Comparison of ENCODE assay signal across 8 mouse cellular contexts in genomic region chr13:74807446-74808151, GRCm38 (mm10). TPM values are rescaled to one million over a fixed set of nuclear protein-coding genes. Genes with fewer than 3 reads are reported as not detected.
DNase-seq lines count a peak whose midpoint lies in the region; ATAC-seq and TF ChIP-seq lines count a peak whose summit lies in the region.

No protein-coding gene starts in this region.

- peak; percentile 42; the same call in 1 of the 2 replicates for TF ChIP-seq EP300 in ES-Bruce4 (IDR thresholded peaks at IDR 0.05; ENCODE audit: insufficient read depth, low read depth, low read length)
- no peak for TF ChIP-seq EP300 in lung, postnatal 0 days (IDR thresholded peaks at IDR 0.05)

- no peak for TF ChIP-seq POLR2A in ES-Bruce4 (IDR thresholded peaks at IDR 0.05; ENCODE audit: insufficient read depth, low read length)
- no peak for TF ChIP-seq POLR2A in olfactory bulb, adult 2 months (IDR thresholded peaks at IDR 0.05; ENCODE audit: insufficient read depth, low read depth, low read length)

- peak overlapping the region; percentile 24; the same call in 1 of the 2 replicates for H3K27ac ChIP-seq in ES-Bruce4 (ENCODE audit: insufficient read depth, low read length)
- peak overlapping the region; percentile 41; the same call in 1 of the 2 replicates for H3K27ac ChIP-seq in embryonic facial prominence, embryonic 14.5 days (replicated peaks; ENCODE audit: low read depth, low read length)
- H3K27ac ChIP-seq in lung, postnatal 0 days (ENCODE audit: low read length) = peak overlapping the region; percentile 98
- no peak overlapping the region for H3K27ac ChIP-seq in olfactory bulb, adult 2 months (ENCODE audit: insufficient read depth, low read depth, low read length)

- peak; percentile 92 for ATAC-seq in embryonic facial prominence, embryonic 14.5 days (ENCODE audit: low read depth)
- peak; percentile 97 for ATAC-seq in lung, postnatal 0 days

- no peaks in the 10 kb centered on the region for H3K36me3 ChIP-seq in ES-Bruce4 (ENCODE audit: control insufficient read depth, insufficient read depth, low read length, poor library complexity, severe bottlenecking)
- no peaks in the 10 kb centered on the region for H3K36me3 ChIP-seq in embryonic facial prominence, embryonic 14.5 days (ENCODE audit: control insufficient read depth, insufficient read depth, low read length)
- H3K36me3 ChIP-seq in lung, postnatal 0 days (ENCODE audit: insufficient read depth, low read length) = no peaks in the 10 kb centered on the region

- DNase-seq in adrenal gland, postnatal 25 days = peak; percentile 82
- peak; percentile 80 for DNase-seq in embryonic facial prominence, embryonic 14.5 days (ENCODE audit: low spot score)
- DNase-seq in heart, adult 8-10 months (ENCODE audit: low spot score) = peak; percentile 87
- peak; percentile 65 to 77 for DNase-seq in kidney, adult 8-10 months
- DNase-seq in lung, postnatal 0 days (ENCODE audit: low spot score) = peak; percentile 95
- DNase-seq in thymus, postnatal 36 days = peak; percentile 83 to 88

- peak overlapping the region; percentile 41 for H3K9ac ChIP-seq in ES-Bruce4 (ENCODE audit: low read depth, poor library complexity, severe bottlenecking)
- H3K9ac ChIP-seq in embryonic facial prominence, embryonic 14.5 days (ENCODE audit: low read depth, low read length) = peak overlapping the region; percentile 72
- peak overlapping the region; percentile 87 for H3K9ac ChIP-seq in lung, postnatal 0 days (replicated peaks; ENCODE audit: low read depth)

- no peaks in the 10 kb centered on the region for H3K27me3 ChIP-seq in ES-Bruce4 (ENCODE audit: control insufficient read depth, insufficient read depth, low read length, poor library complexity, severe bottlenecking)
- no peaks in the 10 kb centered on the region for H3K27me3 ChIP-seq in embryonic facial prominence, embryonic 14.5 days (replicated peaks; ENCODE audit: control insufficient read depth, insufficient read depth, low read length)
- H3K27me3 ChIP-seq in lung, postnatal 0 days (replicated peaks; ENCODE audit: insufficient read depth, low read length) = no peaks in the 10 kb centered on the region

- WGBS in embryonic facial prominence, embryonic 14.5 days = under 1% methylated on average over 31 of the region's 31 CpGs
- WGBS in lung, postnatal 0 days = under 1% methylated on average over 31 of the region's 31 CpGs
- 3% methylated on average over 31 of the region's 31 CpGs for WGBS in olfactory bulb, adult 2 months

- H3K9me3 ChIP-seq in ES-Bruce4 (replicated peaks; ENCODE audit: control insufficient read depth, insufficient read depth, low read length, poor library complexity, severe bottlenecking) = no peaks in the 10 kb centered on the region
- H3K9me3 ChIP-seq in embryonic facial prominence, embryonic 14.5 days (ENCODE audit: control insufficient read depth, low read length) = no peaks in the 10 kb centered on the region
- no peaks in the 10 kb centered on the region for H3K9me3 ChIP-seq in lung, postnatal 0 days (ENCODE audit: low read length)

- TF ChIP-seq CTCF in ES-Bruce4 (IDR thresholded peaks at IDR 0.05; ENCODE audit: low read depth, low read length) = no peak
- TF ChIP-seq CTCF in lung, postnatal 0 days (IDR thresholded peaks at IDR 0.05) = no peak
- TF ChIP-seq CTCF in olfactory bulb, adult 2 months (IDR thresholded peaks at IDR 0.05; ENCODE audit: insufficient read depth, low read depth, low read length) = no peak

- H3K4me3 ChIP-seq in ES-Bruce4 (ENCODE audit: low read depth, low read length) = peak overlapping the region; percentile 83
- peak overlapping the region; percentile 59 for H3K4me3 ChIP-seq in embryonic facial prominence, embryonic 14.5 days (ENCODE audit: low read depth, low read length)
- peak overlapping the region; percentile 84 for H3K4me3 ChIP-seq in lung, postnatal 0 days (ENCODE audit: low read depth, low read length)
- peak overlapping the region; percentile 47 for H3K4me3 ChIP-seq in olfactory bulb, adult 2 months (ENCODE audit: insufficient read depth, low read depth, low read length)

- no peaks in the 10 kb centered on the region for H3K4me1 ChIP-seq in ES-Bruce4 (ENCODE audit: control insufficient read depth, insufficient read depth, low read length)
- 0 out of 2 replicates have a peak, but pooled peaks cover 5% of the 10 kb centered on the region for H3K4me1 ChIP-seq in embryonic facial prominence, embryonic 14.5 days (ENCODE audit: control insufficient read depth, insufficient read depth, low read length)
- peaks cover 5% of the 10 kb centered on the region for H3K4me1 ChIP-seq in lung, postnatal 0 days (ENCODE audit: insufficient read depth, low read depth, low read length)
- peaks cover 11% of the 10 kb centered on the region for H3K4me1 ChIP-seq in olfactory bulb, adult 2 months (ENCODE audit: control insufficient read depth, insufficient read depth, low read length)

- H3K4me2 ChIP-seq in embryonic facial prominence, embryonic 14.5 days (ENCODE audit: low read depth, low read length) = peak overlapping the region; percentile 80
- peak overlapping the region; percentile 87 for H3K4me2 ChIP-seq in lung, postnatal 0 days (replicated peaks; ENCODE audit: low read depth, low read length)

RNA-seq across cellular contexts. Expression of gene Cast, which starts 1.0 kb away (rescaled TPM):
- polyA plus RNA-seq in ES-Bruce4 (2011; ENCODE audit: insufficient read depth, insufficient read length, low read depth, missing spikeins) = 55.3 and 57.4 TPM in 2 replicates
- 52.2 and 66.2 TPM in 2 replicates for total RNA-seq in adrenal gland, postnatal 25 days (2021)
- polyA plus RNA-seq in embryonic facial prominence, embryonic 14.5 days (2014; fragmentation: Nextera tagmentation; extraction: Ambion mirVana) = 42.5 and 47.9 TPM in 2 replicates
- 100 to 1,000 TPM; 110 to 132 (median 122) TPM for total RNA-seq in heart, adult 8-10 months (2022)
- polyA plus RNA-seq in lung, postnatal 0 days (2015; fragmentation: Nextera tagmentation; extraction: Ambion mirVana) = 47.6 and 47.9 TPM in 2 replicates
- polyA plus RNA-seq in olfactory bulb, adult 2 months (2012; ENCODE audit: insufficient read depth, insufficient read length, low replicate concordance, missing spikeins) = not detected in 2 replicates
